Mouse (Mus musculus): ENCODE results near the gene Cish.
A peak's percentile ranks its signal among the peaks of the same experiment; 100 is the strongest.
"Not testable (repeated sequence)": the region's sequence is repeated elsewhere in the genome, so short reads cannot be mapped to it uniquely, and the experiment has no call there.

Cish gene

DNA sequence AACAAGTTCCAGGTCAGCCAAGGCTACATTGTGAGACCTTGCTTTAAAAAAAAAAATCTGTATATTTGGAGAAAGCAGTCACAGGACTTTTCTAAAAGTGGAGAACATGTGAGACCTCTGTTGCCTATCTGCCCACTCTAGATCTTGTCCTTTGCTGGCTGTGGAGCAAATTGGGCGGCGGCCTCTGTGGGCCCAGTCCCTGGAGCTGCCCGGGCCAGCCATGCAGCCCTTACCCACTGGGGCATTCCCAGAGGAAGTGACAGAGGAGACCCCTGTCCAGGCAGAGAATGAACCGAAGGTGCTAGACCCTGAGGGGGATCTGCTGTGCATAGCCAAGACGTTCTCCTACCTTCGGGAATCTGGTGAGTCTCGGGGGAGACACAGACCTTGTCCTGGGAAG lies 4.0 kb downstream of the Cish start:
- no peak for DNase-seq

DNA sequence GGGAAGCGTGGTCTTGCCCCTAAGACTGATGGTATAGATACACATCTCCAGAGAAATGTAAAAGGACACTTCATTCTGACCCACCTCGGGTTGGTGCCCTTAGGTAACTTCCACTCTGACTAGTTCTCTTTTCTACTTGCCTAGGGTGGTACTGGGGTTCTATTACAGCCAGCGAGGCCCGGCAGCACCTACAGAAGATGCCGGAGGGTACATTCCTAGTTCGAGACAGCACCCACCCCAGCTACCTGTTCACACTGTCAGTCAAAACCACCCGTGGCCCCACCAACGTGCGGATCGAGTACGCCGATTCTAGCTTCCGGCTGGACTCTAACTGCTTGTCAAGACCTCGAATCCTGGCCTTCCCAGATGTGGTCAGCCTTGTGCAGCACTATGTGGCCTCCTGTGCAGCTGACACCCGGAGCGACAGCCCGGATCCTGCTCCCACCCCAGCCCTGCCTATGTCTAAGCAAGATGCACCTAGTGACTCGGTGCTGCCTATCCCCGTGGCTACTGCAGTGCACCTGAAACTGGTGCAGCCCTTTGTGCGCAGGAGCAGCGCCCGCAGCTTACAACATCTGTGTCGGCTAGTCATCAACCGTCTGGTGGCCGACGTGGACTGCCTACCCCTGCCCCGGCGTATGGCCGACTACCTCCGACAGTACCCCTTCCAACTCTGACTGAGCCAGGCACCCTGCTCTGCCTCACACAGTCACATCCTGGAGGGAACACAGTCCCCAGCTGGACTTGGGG lies 4.6 kb downstream of the Cish start:
- no peak for DNase-seq

DNA sequence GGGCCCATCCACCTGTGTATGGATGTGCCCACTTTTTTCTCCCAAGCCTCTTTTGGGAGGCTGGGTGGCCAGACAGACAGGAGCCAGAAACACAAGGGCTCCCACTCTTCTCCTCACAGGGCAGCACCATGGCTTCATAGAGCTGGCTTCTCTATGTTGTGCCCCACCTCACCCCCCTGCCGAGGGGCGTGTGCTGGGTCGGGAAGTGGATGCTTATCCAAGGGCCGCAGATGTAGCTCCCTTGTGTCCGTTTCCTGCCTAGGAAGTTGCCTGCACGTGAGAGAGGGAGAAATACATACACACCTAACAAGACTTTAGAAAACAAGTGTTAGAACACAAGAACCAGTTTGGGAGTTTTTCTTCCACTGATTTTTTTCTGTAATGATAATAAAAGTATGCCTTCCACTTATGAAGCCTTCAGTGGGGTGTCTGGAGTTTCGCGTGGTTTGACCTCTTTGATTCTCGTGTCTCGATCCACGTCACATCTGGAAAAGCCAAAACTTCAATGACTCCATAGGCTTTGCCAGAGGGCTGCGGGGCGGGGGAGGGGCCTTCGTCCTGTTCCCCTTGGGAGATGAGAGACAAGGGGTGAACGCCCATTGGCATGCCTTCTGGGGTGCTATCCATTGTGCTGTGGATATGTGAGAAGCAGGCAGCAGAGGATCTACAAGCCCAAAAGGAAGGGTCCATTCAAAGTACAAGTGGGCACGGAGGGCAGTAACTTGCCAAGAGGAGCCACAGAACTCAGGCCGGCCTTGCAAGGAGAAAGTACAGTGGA lies 5.9 kb downstream of the Cish start:
- no peak for DNase-seq

DNA sequence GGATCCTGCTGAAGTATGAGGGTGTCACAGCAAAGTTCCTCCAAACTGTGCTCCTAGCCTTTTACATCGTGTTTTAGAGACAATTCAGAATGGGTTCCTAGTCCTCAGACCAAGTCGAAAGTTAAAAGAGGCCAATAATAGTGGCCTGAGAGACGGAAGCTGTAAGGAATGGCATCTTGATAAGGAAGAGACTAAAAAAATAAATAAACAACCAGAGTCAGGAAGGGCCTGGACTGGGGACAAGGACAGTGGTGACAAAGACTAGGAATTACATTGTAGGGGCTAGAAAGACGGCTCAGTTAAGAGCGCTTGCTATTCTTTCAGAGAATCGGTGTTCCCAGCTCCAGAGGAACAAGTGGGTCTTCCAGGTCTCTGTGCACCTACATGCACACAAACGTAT lies 6.8 kb downstream of the Cish start:
- no peak for DNase-seq

DNA sequence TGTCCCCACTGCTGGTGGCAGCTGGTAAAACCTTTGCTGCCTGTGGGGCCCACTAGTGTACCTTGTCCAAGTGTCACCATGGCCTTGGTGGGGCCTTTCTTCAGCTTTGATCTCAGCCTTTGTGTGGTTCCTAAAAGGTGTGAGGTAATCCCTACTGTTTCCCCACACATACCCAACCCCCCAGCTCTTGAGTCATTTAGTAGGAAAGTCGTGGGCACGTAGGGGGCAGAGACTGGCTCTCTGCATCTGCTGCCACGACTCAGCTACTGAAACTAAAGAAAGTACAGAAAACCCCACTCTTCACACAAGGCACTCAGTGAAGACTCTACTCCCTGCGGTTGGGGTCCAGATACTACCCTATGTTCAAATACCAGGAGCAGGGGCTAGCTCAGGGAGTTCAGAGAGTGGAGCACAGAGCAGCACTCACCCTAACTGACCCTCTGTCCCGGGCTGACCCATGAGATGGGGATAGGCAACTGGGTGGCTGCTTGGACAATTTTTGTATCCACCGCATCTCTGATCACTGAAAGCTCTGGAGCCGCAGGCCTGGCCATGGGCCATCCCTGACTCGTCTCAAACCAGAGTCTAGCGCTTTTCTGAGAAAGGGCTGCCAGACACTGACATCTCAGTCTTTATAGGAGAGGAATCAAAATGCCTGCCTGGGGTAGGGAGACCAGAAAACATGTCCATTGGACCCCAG lies 7.4 kb downstream of the Cish start:
- DNase-seq: no peak

DNA sequence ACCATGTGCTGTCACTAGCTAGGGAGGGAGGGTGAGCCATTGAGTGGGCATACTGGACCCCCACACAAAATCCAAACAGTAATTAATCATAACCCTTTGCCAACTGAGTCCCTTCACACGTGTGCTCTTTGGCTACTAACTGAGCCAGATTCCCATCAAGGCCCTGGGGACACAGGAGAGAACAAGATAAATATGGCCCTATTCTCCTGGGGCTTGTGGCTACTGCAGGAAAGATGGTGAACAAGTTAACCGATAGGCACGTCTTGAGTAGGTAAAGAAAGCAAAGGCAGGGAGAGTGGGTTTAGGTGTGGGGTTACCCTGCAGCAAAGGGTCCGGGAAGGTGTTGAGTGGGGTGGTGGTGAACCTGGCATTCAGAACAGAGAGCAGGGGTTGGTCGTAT lies 8.1 kb downstream of the Cish start:
- DNase-seq: no peak

DNA sequence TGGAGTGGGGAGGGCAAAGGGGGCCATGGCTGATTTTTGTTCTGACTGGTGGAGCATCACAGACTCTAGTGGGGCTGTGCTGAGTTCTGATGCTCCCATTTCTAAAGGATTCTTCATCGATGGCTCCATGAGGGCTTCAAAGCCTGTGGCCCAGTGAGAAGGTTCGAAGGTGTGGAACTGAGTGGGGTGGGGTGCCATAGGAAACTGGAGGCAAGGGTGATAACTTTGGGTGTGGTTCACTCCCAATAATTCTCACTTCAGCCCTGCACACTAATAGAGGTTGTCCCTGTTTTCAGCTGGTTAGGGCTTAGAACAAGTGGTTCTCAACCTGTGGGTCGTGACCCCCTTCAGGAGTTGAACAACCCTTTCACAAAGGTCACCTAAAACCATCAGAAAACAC lies 8.6 kb downstream of the Cish start:
- DNase-seq: no peak

DNA sequence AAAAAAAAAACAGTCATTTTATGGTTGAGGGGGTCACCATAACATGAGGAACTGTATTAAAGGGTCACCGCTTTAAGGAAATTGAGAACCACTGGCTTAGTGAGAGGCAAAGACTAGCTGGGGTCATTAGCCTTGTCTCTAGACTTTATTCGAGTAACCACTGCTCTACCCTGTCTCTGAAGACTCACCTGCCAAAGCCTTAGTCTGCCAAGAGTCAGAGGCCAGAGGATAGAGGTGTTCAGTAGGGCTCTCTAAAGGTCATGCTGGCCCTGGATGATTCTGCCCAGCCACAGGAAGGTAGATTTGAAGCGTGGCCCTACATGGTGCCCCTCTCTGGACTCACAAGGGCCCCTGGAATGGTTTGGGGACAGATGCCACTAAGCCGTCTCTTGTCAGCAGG lies 9.2 kb downstream of the Cish start:
- DNase-seq: peak; percentile 36

DNA sequence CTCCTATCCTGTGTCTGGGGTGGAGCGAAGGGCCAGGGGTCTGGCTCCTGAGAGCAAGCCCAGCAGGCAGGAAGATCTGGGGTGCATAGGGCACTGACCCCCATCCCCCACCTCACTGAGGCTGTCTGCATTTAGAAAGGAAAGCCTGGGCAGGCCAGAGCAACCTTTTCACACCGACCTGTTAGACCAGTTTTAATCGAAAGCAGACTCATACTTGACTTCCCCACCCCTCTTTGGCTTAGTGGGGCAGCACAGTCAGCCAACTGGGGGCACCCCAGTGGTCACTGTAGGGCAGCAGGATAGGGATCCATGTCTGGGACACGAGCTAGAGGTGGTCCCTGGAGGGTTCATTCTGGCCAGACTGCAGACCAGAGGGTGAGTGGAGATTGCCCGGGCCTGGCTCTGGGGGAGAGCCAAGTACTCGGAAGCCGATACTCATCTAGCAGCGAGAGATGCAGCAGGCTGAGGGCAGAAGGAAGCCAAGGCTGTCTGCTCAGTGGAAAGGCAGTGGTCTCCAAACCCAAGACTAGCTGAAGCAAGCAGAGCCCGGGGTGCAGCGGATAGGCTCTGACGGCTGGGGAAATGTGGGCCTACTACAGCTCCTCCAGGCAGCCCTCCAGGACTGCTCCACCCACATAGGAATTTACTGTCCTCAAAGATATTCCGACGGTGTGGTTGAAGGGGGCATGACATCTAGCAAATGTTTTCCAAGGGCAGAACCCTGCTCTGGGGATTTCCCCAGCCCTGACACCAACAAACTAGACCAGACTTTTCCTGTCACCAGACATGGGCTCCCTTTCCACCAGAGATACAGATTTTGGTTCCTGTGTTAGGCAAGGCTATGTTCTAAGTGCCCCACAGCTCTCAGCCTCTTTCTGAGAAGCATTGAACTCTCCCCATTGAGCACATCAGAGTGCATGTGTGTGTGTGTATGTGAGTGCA lies 10.0 kb downstream of the Cish start:
- peak; percentile 66 for DNase-seq

DNA sequence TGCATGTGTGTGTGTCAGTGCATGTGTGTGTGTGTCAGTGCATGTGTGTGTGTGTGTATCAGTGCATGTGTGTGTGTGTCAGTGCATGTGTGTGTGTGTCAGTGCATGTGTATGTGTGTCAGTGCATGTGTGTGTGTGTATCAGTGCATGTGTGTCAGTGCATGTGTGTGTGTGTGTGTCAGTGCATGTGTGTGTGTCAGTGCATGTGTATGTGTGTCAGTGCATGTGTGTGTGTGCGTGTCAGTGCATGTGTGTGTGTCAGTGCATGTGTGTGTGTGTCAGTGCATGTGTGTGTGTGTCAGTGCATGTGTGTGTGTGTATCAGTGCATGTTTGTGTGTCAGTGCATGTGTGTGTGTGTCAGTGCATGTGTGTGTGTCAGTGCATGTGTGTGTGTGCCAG lies 10.8 kb downstream of the Cish start:
- not testable (repeated sequence) for DNase-seq

DNA sequence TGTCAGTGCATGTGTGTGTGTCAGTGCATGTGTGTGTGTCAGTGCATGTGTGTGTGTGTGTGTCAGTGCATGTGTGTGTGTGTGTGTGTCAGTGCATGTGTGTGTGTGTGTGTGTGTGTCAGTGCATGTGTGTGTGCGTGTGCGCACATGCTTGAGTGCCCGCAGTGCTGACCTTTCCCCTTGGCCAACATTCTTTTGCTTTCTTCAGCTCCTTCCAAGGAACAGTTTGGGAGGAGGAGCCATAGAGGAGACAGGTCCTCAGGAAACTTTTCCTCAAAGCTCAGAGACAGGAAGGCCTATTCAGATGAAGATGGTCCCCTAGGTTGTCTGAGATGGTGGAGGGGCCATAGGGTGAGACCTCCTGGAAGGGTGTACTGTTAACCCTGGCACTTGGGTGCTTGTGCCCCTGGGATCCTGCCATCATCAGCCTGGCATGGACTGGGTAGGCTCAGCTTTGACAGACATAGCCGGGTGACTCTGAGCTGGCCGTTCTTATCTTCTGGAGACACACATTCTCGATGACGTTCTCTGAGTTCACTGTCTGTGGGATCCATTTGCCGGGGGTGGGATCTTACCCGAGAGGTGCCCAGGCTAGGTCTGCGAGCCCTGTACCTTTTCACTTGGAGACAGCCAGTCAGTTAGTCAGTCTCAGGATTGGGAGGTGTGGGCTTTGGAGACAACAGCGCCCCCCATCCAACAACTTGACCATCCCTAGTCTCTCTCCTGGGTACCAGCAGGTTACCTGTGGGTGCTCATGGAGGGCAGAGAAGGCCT lies 11.5 kb downstream of the Cish start:
- DNase-seq: peak; percentile 61

DNA sequence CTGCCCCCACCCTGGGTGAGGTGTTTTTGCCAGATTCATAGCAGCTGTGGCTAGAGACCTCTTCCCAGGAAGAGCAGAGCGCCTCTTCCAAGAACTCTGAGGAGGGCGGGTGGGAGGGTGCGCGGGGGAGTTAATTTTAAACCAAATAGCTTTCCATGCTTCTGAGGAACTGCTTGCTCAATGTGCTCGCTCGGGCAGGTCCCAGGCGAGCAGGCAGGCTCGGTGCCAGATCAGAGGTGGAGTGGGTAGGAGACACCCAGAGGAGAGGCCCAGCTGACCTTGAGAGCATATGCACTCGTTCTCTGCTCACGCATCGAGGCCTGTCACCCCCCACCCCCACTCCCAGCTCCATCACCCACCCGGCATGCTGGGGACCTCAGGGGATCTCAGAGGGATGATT lies 12.1 kb downstream of the Cish start:
- peak; percentile 97 for DNase-seq

DNA sequence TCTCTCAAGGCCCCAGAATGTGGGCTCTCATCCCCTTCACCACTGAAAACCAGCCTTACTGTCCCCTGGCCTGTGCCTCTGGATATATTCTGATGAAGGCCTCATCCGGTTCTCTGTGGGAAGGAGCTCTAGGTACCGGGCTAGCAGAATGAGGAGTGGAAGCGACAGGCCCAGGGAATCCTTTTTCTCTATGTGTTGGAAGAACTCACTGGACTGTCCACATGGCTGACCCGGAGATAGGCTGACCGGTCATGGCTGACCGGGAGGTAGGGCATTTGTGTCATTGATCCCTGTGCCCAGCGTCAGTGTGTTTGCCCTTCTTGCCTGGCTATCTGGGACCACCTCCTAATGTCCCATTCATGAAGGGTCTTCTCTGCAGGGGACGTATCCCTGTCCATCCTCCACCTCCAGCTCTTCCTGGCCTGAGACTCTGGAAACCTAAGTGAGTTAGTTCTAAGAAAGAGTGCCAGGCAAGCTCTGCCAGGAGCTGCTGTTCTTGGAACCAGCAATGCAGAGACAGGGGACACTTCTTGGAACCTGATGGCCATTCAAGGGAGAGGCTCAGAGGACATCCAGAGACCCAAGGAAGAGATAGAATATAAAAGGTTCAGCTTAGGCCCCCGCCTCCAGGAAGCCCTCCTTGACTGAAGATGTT lies 12.6 kb downstream of the Cish start:
- DNase-seq: peak; percentile 62

DNA sequence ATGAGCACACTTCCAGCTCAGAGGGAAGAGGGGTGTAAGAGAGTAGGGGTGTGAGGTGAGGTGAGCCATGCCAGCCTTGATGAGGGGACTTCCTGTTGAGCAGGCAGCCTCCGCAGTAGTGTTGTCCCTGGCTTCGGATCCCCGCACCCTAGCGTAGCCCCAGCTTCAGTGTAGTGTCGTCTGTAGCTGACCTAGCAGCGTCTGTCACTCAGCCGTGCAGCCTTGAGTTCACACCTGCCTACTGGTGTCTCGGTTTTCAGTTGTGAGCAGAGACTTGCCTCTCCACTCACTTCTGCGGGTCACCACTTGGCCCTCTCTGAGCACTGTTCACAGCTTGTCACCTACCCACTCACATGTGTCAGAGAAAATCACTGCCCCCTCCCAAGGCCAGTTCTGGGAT lies 13.3 kb downstream of the Cish start:
- DNase-seq: no peak

DNA sequence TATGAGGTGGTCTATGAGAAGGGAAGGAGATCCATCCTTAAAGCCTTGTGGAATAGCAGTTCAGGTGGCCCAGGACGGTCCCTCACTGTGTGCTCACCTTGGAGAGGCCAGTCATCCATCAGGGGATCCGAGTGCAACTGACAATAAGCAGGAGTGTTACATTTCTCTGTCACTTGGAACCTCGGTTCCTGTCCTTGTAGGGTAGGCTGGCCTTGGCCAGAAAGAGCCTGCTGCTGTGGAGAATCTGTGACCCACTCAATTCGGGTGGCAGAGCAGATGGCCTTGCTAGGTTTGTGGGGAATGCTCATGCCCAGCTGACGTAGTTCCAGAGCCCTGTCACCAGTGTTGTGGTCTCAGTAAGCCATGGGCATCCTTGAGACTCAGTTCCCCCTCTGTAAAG lies 13.8 kb downstream of the Cish start:
- DNase-seq: no peak

DNA sequence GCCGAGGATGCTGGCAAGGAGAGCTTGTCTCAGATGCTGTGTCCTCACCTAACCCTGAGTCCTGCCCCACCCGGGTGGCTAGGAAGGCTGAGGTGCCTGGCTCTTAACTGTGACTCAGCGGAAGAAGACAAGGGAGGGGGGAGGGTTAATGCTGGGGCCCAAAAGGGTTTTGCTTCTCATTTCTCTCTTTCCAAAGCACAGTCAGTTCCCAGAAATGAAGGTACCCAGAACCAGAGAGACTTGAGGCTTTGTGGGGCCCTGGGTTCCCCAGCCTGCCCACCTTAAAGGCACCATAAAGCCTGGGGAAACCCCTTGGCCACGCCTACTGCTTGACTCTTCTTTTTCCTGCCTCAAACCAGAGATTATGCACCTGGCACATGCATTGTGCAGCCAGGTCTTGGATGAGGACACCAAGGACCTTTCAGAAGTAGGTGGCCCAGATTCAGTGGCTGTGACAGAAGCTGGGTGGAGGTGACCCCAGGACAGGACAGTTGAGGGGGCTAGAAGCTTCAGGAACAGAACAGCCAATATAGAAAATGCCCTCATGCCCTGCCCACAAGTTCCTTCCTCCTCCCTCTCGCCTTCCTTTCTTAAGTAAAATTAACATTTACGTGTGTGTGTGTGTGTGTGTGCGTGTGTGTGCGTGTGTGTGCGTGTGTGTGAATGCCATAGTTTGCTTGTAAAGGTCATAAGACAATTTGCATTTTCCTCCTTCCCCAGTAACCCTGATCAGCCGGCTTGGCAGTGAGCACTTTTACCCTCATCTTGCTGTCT lies 17.2 kb downstream of the Cish start:
- DNase-seq: no peak

DNA sequence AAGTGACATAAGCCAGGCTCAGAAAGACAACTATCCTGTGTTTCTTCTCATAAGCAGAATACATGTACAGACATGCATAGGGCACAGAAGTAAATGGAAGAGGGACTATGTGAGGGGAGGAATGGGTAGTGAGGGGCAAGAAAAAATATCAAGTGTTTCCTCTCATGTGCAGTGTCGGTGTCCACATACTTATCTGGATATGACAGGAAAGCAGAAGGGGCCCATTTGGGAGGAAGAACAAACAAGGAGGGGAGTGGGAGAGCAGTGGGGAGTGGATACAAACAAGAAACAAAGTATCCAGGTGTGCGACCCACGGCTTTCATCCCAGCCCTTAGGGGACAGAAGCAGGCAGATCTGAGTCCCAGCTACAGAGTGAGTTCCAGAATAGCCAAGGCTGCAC lies 18.1 kb downstream of the Cish start:
- DNase-seq: no peak

DNA sequence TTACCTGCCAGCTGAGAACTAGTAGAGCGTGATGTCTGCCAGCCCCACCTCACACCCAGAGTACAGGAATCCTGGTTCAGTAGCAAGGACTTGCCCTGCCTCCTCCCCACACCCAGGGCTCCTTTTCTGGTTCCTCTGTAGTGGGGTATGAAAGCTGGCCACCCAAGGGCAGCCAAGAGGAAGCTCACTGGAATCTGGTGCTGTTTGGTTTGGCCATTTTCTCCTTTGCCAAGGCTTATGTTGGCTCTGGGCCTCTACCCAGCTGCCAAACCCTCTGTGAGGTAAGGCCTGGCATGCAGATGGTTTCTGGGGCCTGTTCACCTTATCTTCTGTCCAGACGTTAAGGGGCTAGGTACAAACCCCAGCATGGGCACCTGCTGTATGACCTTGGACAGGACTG lies 20.0 kb downstream of the Cish start:
- peak; percentile 86 for DNase-seq

DNA sequence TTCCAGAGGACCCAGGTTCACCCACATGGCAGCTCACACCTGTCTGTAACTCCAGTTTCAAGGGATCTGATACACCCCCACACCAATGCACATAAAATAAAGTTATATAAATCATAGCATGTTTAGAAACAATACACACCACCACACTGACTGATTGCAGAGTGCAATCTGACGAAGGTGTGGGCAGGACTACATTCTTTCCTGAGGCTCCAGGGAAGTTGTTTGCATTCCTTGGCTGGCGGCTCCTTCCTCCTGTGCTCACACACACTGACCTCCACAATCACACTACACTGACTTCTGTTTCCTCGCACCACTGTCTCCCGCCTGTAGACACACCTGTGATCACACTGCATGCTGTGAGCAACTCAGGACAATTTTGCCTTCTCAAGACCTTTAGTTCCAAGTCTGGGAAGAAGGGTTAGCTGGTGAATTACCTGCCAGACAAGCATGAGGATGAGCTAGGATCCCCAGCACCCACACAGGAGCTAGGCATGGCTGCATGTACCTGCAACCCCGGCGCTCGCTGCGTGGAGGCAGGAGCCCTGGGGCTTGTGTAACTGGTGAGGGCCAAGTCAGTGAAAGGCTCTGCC lies 26.7 kb downstream of the Cish start:
- no peak for DNase-seq

DNA sequence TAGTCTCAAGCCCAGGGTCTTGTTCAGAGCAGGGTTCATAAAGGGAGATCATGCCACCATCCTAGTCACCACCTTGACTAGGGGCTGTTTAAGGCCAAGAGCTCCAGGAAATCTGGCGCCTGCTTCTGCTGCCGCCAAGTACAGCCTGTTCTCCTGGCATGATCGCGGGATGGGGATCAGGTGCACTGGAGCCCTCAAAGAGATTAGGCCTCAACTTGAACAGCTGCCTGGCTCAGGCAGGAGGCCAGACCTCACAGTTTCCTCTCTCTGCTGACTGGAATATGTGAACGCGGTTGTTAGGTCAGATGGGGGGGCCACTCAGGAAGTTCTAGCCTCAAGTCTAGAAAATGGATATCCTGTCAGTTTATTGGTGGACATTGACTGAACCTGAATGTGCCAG lies 27.7 kb downstream of the Cish start:
- DNase-seq: peak; percentile 66

All from kidney, adult 11 months (tissue).